Mouse (Mus musculus) liver, adult 2 months (tissue): ENCODE results near the gene Rag2.

Experiments used
- CTCF ChIP-seq: fragments of 200-500 bp; IDR thresholded peaks from 2 replicates; pipeline ENCODE4 v1.5.1; 2011; ENCODE audit warnings: low read depth, low read length, control low read depth
- POLR2A ChIP-seq: fragments of 200-500 bp; IDR thresholded peaks from 2 replicates; pipeline ENCODE4 v1.6.1; 2011; ENCODE audit warnings: low read length, control low read depth; ENCODE audit not compliant: insufficient read depth; ENCODE audit errors: extremely low read depth

- no peak for TF ChIP-seq POLR2A
- no peak for TF ChIP-seq CTCF
These were observed 21.4 kb upstream of the Rag2 start for GRCm38 (mm10) chr2:101603099-101603498.
